Mouse (Mus musculus): Measurements from ENCODE around the gene Osbpl8. TPM values are rescaled to one million over a fixed set of nuclear protein-coding genes. Genes with fewer than 3 reads are reported as not detected.
A peak's percentile ranks its signal among the peaks of the same experiment; 100 is the strongest.

Osbpl8 gene
- polyA plus RNA-seq, 1 experiment from 2014 or later = 2.8 TPM

DNA sequence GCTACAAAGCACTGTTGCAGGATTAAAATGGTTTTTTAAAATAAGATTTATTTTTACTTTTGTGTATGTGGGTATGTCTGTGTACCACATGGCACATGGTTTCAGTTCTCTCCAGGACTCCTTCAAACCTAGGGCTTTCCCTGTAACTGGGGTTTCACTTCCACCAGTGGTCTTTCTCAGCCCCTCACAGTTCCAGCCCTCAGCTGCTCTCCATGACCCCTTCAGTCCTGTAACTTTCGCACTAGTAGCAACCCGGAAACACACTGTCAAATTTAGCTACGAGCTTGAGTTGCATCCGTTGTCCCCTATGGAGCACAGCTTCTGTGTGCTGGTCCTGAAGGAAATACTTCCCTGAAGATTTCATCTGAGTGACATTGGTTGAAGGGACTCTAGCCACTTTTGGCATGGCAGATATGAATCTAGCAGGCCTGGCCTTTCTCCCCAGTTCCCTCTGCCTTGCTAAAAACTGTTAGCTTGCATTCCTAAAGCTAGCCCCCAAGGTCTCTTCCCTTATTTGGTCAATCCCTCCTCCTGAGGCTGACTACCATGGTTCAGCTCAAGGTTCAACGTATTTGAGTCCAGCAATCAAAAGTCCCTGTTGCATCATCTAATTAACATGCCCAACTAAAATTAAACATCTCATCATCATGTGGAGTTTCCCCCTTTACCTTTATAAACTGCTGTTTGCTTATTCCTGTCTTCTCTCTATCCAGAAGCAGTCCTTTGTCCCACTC lies 4.6 kb upstream of the Osbpl8 start:
- Histone ChIP-seq H3K36me3 (ENCODE audit: control insufficient read depth, insufficient read depth) (no peaks in the 10 kb centered on the region), H3K27me3 (replicated peaks; ENCODE audit: control insufficient read depth, insufficient read depth, low read length) (no peaks in the 10 kb centered on the region), H3K27ac (ENCODE audit: low read depth, low read length) (no peak overlapping the region), H3K4me3 (ENCODE audit: low read depth, low read length) (no peak overlapping the region), H3K9me3 (ENCODE audit: control insufficient read depth) (no peaks in the 10 kb centered on the region), H3K4me2 (replicated peaks; ENCODE audit: low read depth) (no peak overlapping the region), H3K4me1 (replicated peaks; ENCODE audit: control insufficient read depth, insufficient read depth, low read length) (no peaks in the 10 kb centered on the region), H3K9ac (ENCODE audit: low read depth, low read length) (no peak overlapping the region)
- WGBS = 73% methylated on average over 5 of the region's 5 CpGs
- TF ChIP-seq CTCF (IDR thresholded peaks at IDR 0.05; ENCODE audit: low read depth) = no peak
- no peak for ATAC-seq

- Histone ChIP-seq H3K9ac (ENCODE audit: low read depth, low read length) (no peak overlapping the region), H3K27ac (ENCODE audit: low read depth, low read length) (no peak overlapping the region)
- 87% methylated on average over 3 of the region's 3 CpGs for WGBS
These were observed 4.0 kb upstream of the Osbpl8 start for GRCm38 (mm10) chr10:111160540-111160939.

GRCm38 (mm10) chr10:111161373-111161772 lies 3.2 kb upstream of the Osbpl8 start:
- Histone ChIP-seq H3K9ac (ENCODE audit: low read depth, low read length) (no peak overlapping the region), H3K27me3 (replicated peaks; ENCODE audit: control insufficient read depth, insufficient read depth, low read length) (no peaks in the 10 kb centered on the region), H3K4me3 (ENCODE audit: low read depth, low read length) (no peak overlapping the region), H3K4me1 (replicated peaks; ENCODE audit: control insufficient read depth, insufficient read depth, low read length) (no peaks in the 10 kb centered on the region), H3K27ac (ENCODE audit: low read depth, low read length) (no peak overlapping the region), H3K4me2 (replicated peaks; ENCODE audit: low read depth) (no peak overlapping the region), H3K36me3 (ENCODE audit: control insufficient read depth, insufficient read depth) (no peaks in the 10 kb centered on the region), H3K9me3 (ENCODE audit: control insufficient read depth) (no peaks in the 10 kb centered on the region)
- no peak for TF ChIP-seq CTCF (IDR thresholded peaks at IDR 0.05; ENCODE audit: low read depth)
- WGBS = 85% methylated on average over 6 of the region's 6 CpGs
- ATAC-seq = no peak

More at GRCm38 (mm10) chr10:111160540-111160939, 4.0 kb upstream of the Osbpl8 start:
- no peak for ATAC-seq
- no peak for TF ChIP-seq CTCF (IDR thresholded peaks at IDR 0.05; ENCODE audit: low read depth)
- Histone ChIP-seq H3K36me3 (ENCODE audit: control insufficient read depth, insufficient read depth) (no peaks in the 10 kb centered on the region), H3K4me3 (ENCODE audit: low read depth, low read length) (no peak overlapping the region), H3K27me3 (replicated peaks; ENCODE audit: control insufficient read depth, insufficient read depth, low read length) (no peaks in the 10 kb centered on the region), H3K9me3 (ENCODE audit: control insufficient read depth) (no peaks in the 10 kb centered on the region), H3K4me2 (replicated peaks; ENCODE audit: low read depth) (no peak overlapping the region), H3K4me1 (replicated peaks; ENCODE audit: control insufficient read depth, insufficient read depth, low read length) (no peaks in the 10 kb centered on the region)

DNA sequence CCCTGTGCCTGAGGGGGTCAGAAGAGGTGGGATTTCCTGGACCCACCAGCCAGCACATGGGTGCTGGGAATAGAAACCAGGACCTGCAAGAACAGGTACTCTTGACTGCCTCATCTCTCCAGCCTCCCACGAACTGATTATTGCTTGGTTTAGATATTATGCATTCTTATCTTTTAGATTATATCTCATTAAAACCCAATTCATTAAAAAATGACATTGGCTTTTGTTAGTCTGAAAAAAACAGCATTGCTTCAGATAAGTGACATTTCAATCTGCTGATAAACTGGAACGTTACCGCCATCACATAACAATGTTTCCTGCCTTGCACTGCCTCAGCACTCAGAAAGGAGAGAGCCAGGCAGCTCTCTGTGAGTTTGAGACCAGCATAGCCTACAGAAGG lies 1.5 kb upstream of the Osbpl8 start:
- no peak for TF ChIP-seq CTCF (IDR thresholded peaks at IDR 0.05; ENCODE audit: low read depth)
- 65% methylated on average over 3 of the region's 3 CpGs for WGBS
- Histone ChIP-seq H3K27ac (ENCODE audit: low read depth, low read length) (no peak overlapping the region), H3K9me3 (ENCODE audit: control insufficient read depth) (no peaks in the 10 kb centered on the region), H3K9ac (ENCODE audit: low read depth, low read length) (no peak overlapping the region), H3K27me3 (replicated peaks; ENCODE audit: control insufficient read depth, insufficient read depth, low read length) (no peaks in the 10 kb centered on the region), H3K36me3 (ENCODE audit: control insufficient read depth, insufficient read depth) (no peaks in the 10 kb centered on the region), H3K4me2 (replicated peaks; ENCODE audit: low read depth) (no peak overlapping the region), H3K4me3 (ENCODE audit: low read depth, low read length) (no peak overlapping the region), H3K4me1 (replicated peaks; ENCODE audit: control insufficient read depth, insufficient read depth, low read length) (no peaks in the 10 kb centered on the region)
- no peak for ATAC-seq

GRCm38 (mm10) chr10:111163601-111164240 lies 831 bp upstream of the Osbpl8 start:
- peak overlapping the region; percentile 91 for H3K4me2 ChIP-seq (replicated peaks; ENCODE audit: low read depth)
- H3K27ac ChIP-seq (ENCODE audit: low read depth, low read length) = peak overlapping the region; percentile 57
- peak overlapping the region; percentile 84; the same call in 1 of the 2 replicates for H3K4me3 ChIP-seq (ENCODE audit: low read depth, low read length)
- no peak for TF ChIP-seq CTCF (IDR thresholded peaks at IDR 0.05; ENCODE audit: low read depth)
- 0 out of 2 replicates have a peak overlapping the region, but pooled peaks have one; percentile 27 for H3K9ac ChIP-seq (ENCODE audit: low read depth, low read length)
- H3K27me3 ChIP-seq (replicated peaks; ENCODE audit: control insufficient read depth, insufficient read depth, low read length) = no peaks in the 10 kb centered on the region
- H3K4me1 ChIP-seq (replicated peaks; ENCODE audit: control insufficient read depth, insufficient read depth, low read length) = no peaks in the 10 kb centered on the region
- no peaks in the 10 kb centered on the region for H3K9me3 ChIP-seq (ENCODE audit: control insufficient read depth)
- ATAC-seq = no peak
- no peaks in the 10 kb centered on the region for H3K36me3 ChIP-seq (ENCODE audit: control insufficient read depth, insufficient read depth)
- 40% methylated on average over 9 of the region's 9 CpGs for WGBS

GRCm38 (mm10) chr10:111165219-111165981 lies 848 bp downstream of the Osbpl8 start:
- ATAC-seq = peak; percentile 65
- H3K27ac ChIP-seq (ENCODE audit: low read depth, low read length) = peak overlapping the region; percentile 84
- no peaks in the 10 kb centered on the region for H3K36me3 ChIP-seq (ENCODE audit: control insufficient read depth, insufficient read depth)
- no peaks in the 10 kb centered on the region for H3K4me1 ChIP-seq (replicated peaks; ENCODE audit: control insufficient read depth, insufficient read depth, low read length)
- H3K4me2 ChIP-seq (replicated peaks; ENCODE audit: low read depth) = peak overlapping the region; percentile 91
- H3K9me3 ChIP-seq (ENCODE audit: control insufficient read depth) = no peaks in the 10 kb centered on the region
- no peak for TF ChIP-seq CTCF (IDR thresholded peaks at IDR 0.05; ENCODE audit: low read depth)
- no peaks in the 10 kb centered on the region for H3K27me3 ChIP-seq (replicated peaks; ENCODE audit: control insufficient read depth, insufficient read depth, low read length)
- under 1% methylated on average over 49 of the region's 52 CpGs for WGBS
- H3K4me3 ChIP-seq (ENCODE audit: low read depth, low read length) = peak overlapping the region; percentile 84
- H3K9ac ChIP-seq (ENCODE audit: low read depth, low read length) = peak overlapping the region; percentile 92
